Mouse (Mus musculus) liver, embryonic 14.5 days (tissue): Measurements from ENCODE around the gene Gaa.

ENCODE experiments used
- CTCF ChIP-seq: IDR thresholded peaks from 2 replicates; pipeline ENCODE4 v1.5.1; 2016; ENCODE audit warnings: antibody characterized with exemption, low read depth, control low read depth
- EP300 ChIP-seq: IDR thresholded peaks from 2 replicates; pipeline ENCODE4 v1.6.1; 2016; ENCODE audit warnings: antibody characterized with exemption, low read depth

GRCm38 (mm10) chr11:119258572-119259322, 8.9 kb upstream of the Gaa start:
- TF ChIP-seq CTCF: no peak
- no peak for TF ChIP-seq EP300
